Mouse (Mus musculus) midbrain, embryonic 16.5 days (tissue): ENCODE results near the gene Lcn9. TPM values are rescaled to one million over a fixed set of nuclear protein-coding genes. Genes with fewer than 3 reads are reported as not detected.
"Not testable (repeated sequence)": the region's sequence is repeated elsewhere in the genome, so short reads cannot be mapped to it uniquely, and the experiment has no call there.

Source experiments
- ATAC-seq: fragments of 200-750 bp; cut with Nextera tagmentation; 2 replicates; pipeline ENCODE4 v1.8.0; 2017; ENCODE audit warnings: moderate TSS enrichment
- H3K27ac ChIP-seq: fragments of 300-500 bp; sonication (generic); 2 replicates; pipeline ENCODE4 v1.5.1; 2014; ENCODE audit warnings: mild to moderate bottlenecking, low read length, mixed read lengths
- H3K27me3 ChIP-seq: fragments of 300-500 bp; sonication (generic); 2 replicates; pipeline ENCODE4 v1.6.1; 2014; ENCODE audit warnings: low read depth, low read length, mixed read lengths; ENCODE audit not compliant: control insufficient read depth, insufficient read depth
- H3K36me3 ChIP-seq: fragments of 300-500 bp; sonication (generic); 2 replicates; pipeline ENCODE4 v1.6.1; 2014; ENCODE audit warnings: mild to moderate bottlenecking, low read length, moderate library complexity, mixed read lengths; ENCODE audit not compliant: control insufficient read depth, insufficient read depth
- H3K4me1 ChIP-seq: fragments of 300-500 bp; sonication (generic); 2 replicates; pipeline ENCODE4 v1.6.1; 2014; ENCODE audit warnings: mild to moderate bottlenecking, low read length, mixed read lengths; ENCODE audit not compliant: control insufficient read depth, insufficient read depth
- H3K4me2 ChIP-seq: fragments of 300-500 bp; sonication (generic); 2 replicates; pipeline ENCODE4 v1.6.1; 2014; ENCODE audit warnings: mild to moderate bottlenecking, low read length, mixed read lengths
- H3K4me3 ChIP-seq: fragments of 300-500 bp; sonication (generic); 2 replicates; pipeline ENCODE4 v1.5.1; 2014; ENCODE audit warnings: low read depth, mild to moderate bottlenecking, low read length, moderate library complexity, mixed read lengths
- H3K9ac ChIP-seq: fragments of 300-500 bp; sonication (generic); 2 replicates; pipeline ENCODE4 v1.6.1; 2014; ENCODE audit warnings: low read depth, low read length, mixed read lengths
- H3K9me3 ChIP-seq: fragments of 300-500 bp; sonication (generic); replicated peaks from 2 replicates; pipeline ENCODE4 v1.6.1; 2014; ENCODE audit warnings: mild to moderate bottlenecking, low read length, mixed read lengths; ENCODE audit not compliant: control insufficient read depth, poor library complexity, severe bottlenecking
- WGBS: fragments of 180-500 bp; shearing (Covaris S2); extraction: QIAGEN DNeasy Blood & Tissue Kit; methylation state at CpG from one replicate; pipeline ENCODE4 v1.1.7; 2014; 5-methylcytosine and 5-hydroxymethylcytosine counted together
- polyA plus RNA-seq: library from polyadenylated mRNA; unstranded; fragments of >200 nt; fragmentation: Nextera tagmentation; extraction: Ambion mirVana; gene quantifications from 2 replicates; pipeline ENCODE4 v1.2.1, GENCODE M21; 2015

Gene Lcn9
- polyA plus RNA-seq, 1 experiment from 2014 or later: not detected

GRCm38 (mm10) chr2:25789092-25789491 lies 33.9 kb upstream of the Lcn9 start:
- Histone ChIP-seq H3K4me1 (no peaks in the 10 kb centered on the region), H3K27me3 (no peaks in the 10 kb centered on the region), H3K9me3 (no peaks in the 10 kb centered on the region), H3K4me2 (no peak overlapping the region), H3K4me3 (no peak overlapping the region), H3K27ac (no peak overlapping the region), H3K9ac (no peak overlapping the region), H3K36me3 (no peaks in the 10 kb centered on the region)
- no peak for ATAC-seq
- WGBS: 93% methylated on average over 3 of the region's 3 CpGs

DNA sequence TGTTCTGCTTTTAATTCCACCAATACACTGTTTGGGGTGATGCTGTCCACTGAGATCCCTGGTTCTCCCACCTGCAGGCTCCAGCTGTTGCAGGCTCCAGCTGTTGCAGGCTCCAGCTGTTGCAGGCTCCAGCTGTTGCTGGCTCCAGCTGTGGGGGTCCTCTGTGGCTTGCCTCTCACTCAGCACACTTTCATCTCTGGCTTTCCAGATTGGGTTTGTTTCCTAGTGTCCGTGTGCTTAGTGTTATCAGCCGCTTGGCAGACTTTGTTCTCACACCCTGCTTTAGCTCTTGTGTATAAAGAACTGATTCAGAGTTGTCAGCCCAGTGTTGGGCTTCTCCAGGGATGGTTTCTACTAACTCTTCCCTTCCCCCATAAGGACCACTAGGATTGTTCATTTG lies 25.3 kb upstream of the Lcn9 start:
- no peaks in the 10 kb centered on the region for H3K27me3 ChIP-seq
- WGBS: 51% methylated on average over 2 of the region's 2 CpGs
- H3K4me1 ChIP-seq: no peaks in the 10 kb centered on the region; the same call in none of the 2 replicates
- H3K9ac ChIP-seq: no peak overlapping the region
- H3K9me3 ChIP-seq: no peaks in the 10 kb centered on the region
- no peak overlapping the region for H3K27ac ChIP-seq
- ATAC-seq: no peak
- H3K36me3 ChIP-seq: no peaks in the 10 kb centered on the region
- no peak overlapping the region for H3K4me2 ChIP-seq
- H3K4me3 ChIP-seq: no peak overlapping the region

DNA sequence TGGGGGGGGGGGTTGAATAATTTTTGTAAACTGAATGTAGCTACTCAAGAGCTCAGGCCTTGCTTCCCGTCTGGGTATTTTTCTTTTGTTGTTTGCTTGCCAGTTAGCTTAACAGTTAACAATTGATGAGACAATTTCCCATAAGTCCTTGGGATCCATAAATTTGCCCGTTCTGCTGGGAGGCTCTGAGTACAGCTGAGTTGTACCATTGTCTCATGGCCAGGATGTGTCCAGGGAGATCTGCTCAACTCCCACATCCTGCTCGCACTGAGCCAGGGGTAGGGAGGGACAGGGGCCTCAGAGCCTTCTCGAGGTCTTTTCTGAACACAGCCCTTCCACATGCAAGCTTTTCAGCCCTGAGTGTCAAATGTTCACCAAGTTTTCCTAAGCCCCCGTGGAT lies 24.9 kb upstream of the Lcn9 start:
- no peak overlapping the region for H3K27ac ChIP-seq
- no peaks in the 10 kb centered on the region for H3K27me3 ChIP-seq
- H3K4me2 ChIP-seq: no peak overlapping the region
- no peak for ATAC-seq
- H3K36me3 ChIP-seq: no peaks in the 10 kb centered on the region
- no peaks in the 10 kb centered on the region; the same call in none of the 2 replicates for H3K4me1 ChIP-seq
- no peak overlapping the region for H3K9ac ChIP-seq
- WGBS: 33% methylated on average over 5 of the region's 5 CpGs
- H3K9me3 ChIP-seq: no peaks in the 10 kb centered on the region
- no peak overlapping the region for H3K4me3 ChIP-seq

DNA sequence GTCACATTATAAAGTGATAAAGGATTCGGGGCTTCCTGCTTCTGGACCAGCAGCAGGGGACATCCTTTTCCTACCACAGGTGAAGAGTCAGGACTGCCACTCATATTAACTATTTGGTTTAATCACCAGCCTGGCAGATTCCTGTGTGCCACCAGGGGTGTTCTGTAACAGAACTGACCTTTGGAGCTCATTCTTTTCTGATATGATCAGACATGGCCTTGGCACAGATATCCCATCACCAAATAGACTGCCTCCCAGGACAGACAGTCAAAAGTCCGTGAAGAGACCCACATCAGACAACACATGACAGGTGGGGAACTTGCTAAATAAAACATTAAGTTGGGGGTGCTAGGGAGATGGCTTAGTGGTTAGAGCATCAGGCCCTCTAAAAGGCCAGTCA lies 11.2 kb upstream of the Lcn9 start:
- 72% methylated on average over 2 of the region's 2 CpGs for WGBS
- no peaks in the 10 kb centered on the region for H3K9me3 ChIP-seq
- no peaks in the 10 kb centered on the region for H3K4me1 ChIP-seq
- H3K27me3 ChIP-seq: no peaks in the 10 kb centered on the region
- no peak for ATAC-seq
- no peak overlapping the region for H3K27ac ChIP-seq
- H3K4me2 ChIP-seq: no peak overlapping the region
- no peak overlapping the region for H3K4me3 ChIP-seq
- no peak overlapping the region for H3K9ac ChIP-seq
- no peaks in the 10 kb centered on the region for H3K36me3 ChIP-seq

DNA sequence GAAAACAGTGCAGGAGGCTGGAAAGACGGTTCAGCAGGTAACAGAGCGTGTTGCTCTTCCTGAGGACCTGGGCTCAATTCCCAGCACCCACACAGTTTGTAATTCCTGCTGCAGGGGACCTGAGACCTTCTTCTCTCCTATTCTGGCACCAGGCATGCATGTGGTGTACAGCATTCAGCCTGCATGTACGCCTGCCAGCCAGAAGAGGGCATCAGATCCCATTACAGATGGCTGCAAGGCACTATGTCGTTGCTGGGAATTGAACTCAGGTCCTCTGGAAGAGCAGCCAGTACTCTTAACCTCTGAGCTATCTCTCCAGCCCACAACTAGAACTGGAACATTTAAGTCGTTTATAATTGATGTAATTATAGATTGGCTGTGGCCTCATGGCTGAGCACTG lies 9.6 kb upstream of the Lcn9 start:
- no peaks in the 10 kb centered on the region for H3K36me3 ChIP-seq
- H3K4me2 ChIP-seq: no peak overlapping the region
- no peaks in the 10 kb centered on the region for H3K9me3 ChIP-seq
- H3K27me3 ChIP-seq: no peaks in the 10 kb centered on the region
- no peak overlapping the region for H3K9ac ChIP-seq
- H3K4me1 ChIP-seq: no peaks in the 10 kb centered on the region
- no peak overlapping the region for H3K27ac ChIP-seq
- no peak overlapping the region for H3K4me3 ChIP-seq
- 84% methylated on average over 5 of the region's 5 CpGs for WGBS
- no peak for ATAC-seq

DNA sequence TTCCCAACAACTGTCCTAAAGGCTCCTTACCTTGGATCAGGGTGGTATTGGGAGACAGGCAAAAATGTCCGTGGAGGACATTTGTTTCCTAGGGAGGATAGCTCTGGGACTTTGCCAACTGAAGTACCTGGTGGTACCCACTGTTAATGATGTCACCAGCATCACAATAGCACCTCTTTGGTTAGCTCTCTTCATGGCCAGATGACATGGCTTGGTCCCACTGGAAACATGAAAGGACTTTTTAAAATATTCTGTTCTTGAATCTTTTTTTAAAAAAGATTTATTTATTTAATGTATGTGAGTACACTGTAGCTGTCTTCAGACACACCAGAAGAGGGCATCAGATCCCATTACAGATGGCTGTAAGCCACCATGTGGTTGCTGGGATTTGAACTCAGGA lies 7.2 kb upstream of the Lcn9 start, which contains the start of gene Glt6d1:
Glt6d1 (minus strand) TSS at position 101 of the 400 bp plus-strand sequence.
- H3K36me3 ChIP-seq, H3K9ac ChIP-seq, H3K27ac ChIP-seq, ATAC-seq, H3K4me1 ChIP-seq, H3K4me3 ChIP-seq, H3K27me3 ChIP-seq, H3K9me3 ChIP-seq, H3K4me2 ChIP-seq: not testable (repeated sequence)
- WGBS: 74% methylated on average over 1 of the region's 1 CpGs

DNA sequence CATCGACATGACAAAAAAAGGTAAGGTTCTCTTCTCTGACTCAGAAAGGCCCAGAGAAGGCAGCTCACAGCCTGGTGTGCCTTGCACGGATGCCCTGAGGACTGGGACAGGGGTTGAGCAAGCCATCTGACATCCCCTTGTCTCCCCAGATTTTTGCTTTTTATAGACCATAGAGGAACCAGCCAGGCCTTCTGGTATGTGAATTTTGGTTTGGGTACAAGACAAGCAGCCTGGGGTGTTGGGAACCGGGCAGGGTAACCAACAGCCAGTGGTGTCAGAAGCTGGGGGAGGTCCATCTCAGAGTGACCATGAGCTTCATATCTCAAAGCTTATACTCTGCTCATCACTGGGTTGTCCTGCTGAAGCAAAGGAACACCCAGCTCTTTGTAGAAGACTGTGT lies 1.8 kb downstream of the Lcn9 start:
- ATAC-seq: no peak
- H3K36me3 ChIP-seq: no peaks in the 10 kb centered on the region
- H3K4me3 ChIP-seq: no peak overlapping the region
- no peaks in the 10 kb centered on the region for H3K9me3 ChIP-seq
- H3K9ac ChIP-seq: no peak overlapping the region
- H3K27ac ChIP-seq: no peak overlapping the region
- no peaks in the 10 kb centered on the region for H3K4me1 ChIP-seq
- no peaks in the 10 kb centered on the region for H3K27me3 ChIP-seq
- no peak overlapping the region for H3K4me2 ChIP-seq
- 91% methylated on average over 3 of the region's 3 CpGs for WGBS

- WGBS: 75% methylated on average over 8 of the region's 8 CpGs
- no peak for ATAC-seq
- Histone ChIP-seq H3K9me3 (no peaks in the 10 kb centered on the region), H3K9ac (no peak overlapping the region), H3K27ac (no peak overlapping the region), H3K4me3 (no peak overlapping the region), H3K27me3 (no peaks in the 10 kb centered on the region), H3K4me1 (no peaks in the 10 kb centered on the region), H3K36me3 (no peaks in the 10 kb centered on the region), H3K4me2 (no peak overlapping the region)
These were observed 5.5 kb downstream of the Lcn9 start for GRCm38 (mm10) chr2:25828344-25828947.

- no peak for ATAC-seq
- Histone ChIP-seq H3K9me3 (no peaks in the 10 kb centered on the region), H3K36me3 (no peaks in the 10 kb centered on the region), H3K4me3 (no peak overlapping the region), H3K9ac (no peak overlapping the region), H3K27ac (no peak overlapping the region), H3K4me2 (no peak overlapping the region), H3K27me3 (no peaks in the 10 kb centered on the region), H3K4me1 (no peaks in the 10 kb centered on the region)
- 83% methylated on average over 3 of the region's 3 CpGs for WGBS
These were observed 7.8 kb downstream of the Lcn9 start for GRCm38 (mm10) chr2:25830786-25831185.
